Mouse (Mus musculus) lung, embryonic 16.5 days (tissue): ENCODE measurements around the gene Txnrd3. TPM values are rescaled to one million over a fixed set of nuclear protein-coding genes. Genes with fewer than 3 reads are reported as not detected.

Experiments used
- ATAC-seq: fragments of 200-750 bp; cut with Nextera tagmentation; 2 replicates; pipeline ENCODE4 v1.8.0; 2017; ENCODE audit warnings: low read depth, mild to moderate bottlenecking, moderate library complexity
- H3K27ac ChIP-seq: fragments of 300-500 bp; sonication (generic); 2 replicates; pipeline ENCODE4 v1.5.1; 2014; ENCODE audit warnings: mild to moderate bottlenecking, control low read depth, low read length
- H3K27me3 ChIP-seq: fragments of 300-500 bp; sonication (generic); 2 replicates; pipeline ENCODE4 v1.6.1; 2014; ENCODE audit warnings: low read depth, low read length, mixed read lengths; ENCODE audit not compliant: control insufficient read depth, insufficient read depth
- H3K36me3 ChIP-seq: fragments of 300-500 bp; sonication (generic); 2 replicates; pipeline ENCODE4 v1.6.1; 2014; ENCODE audit warnings: low read length; ENCODE audit not compliant: control insufficient read depth, insufficient read depth
- H3K4me1 ChIP-seq: fragments of 300-500 bp; sonication (generic); replicated peaks from 2 replicates; pipeline ENCODE4 v1.6.1; 2014; ENCODE audit warnings: low read length, mixed read lengths; ENCODE audit not compliant: control insufficient read depth, insufficient read depth
- H3K4me2 ChIP-seq: fragments of 300-500 bp; sonication (generic); 2 replicates; pipeline ENCODE4 v1.6.1; 2014; ENCODE audit warnings: low read depth, low read length, control low read depth
- H3K4me3 ChIP-seq: fragments of 300-500 bp; sonication (generic); 2 replicates; pipeline ENCODE4 v1.5.1; 2014; ENCODE audit warnings: mild to moderate bottlenecking, low read length, control low read depth
- H3K9ac ChIP-seq: fragments of 300-500 bp; sonication (generic); 2 replicates; pipeline ENCODE4 v1.6.1; 2014; ENCODE audit warnings: low read length, control low read depth
- H3K9me3 ChIP-seq: fragments of 300-500 bp; sonication (generic); 2 replicates; pipeline ENCODE4 v1.6.1; 2016; ENCODE audit warnings: low read length; ENCODE audit not compliant: control insufficient read depth
- WGBS: fragments of 180-500 bp; shearing (Covaris S2); extraction: QIAGEN DNeasy Blood & Tissue Kit; methylation state at CpG from one replicate; pipeline ENCODE4 v1.1.7; 2014; 5-methylcytosine and 5-hydroxymethylcytosine counted together
- polyA plus RNA-seq: library from polyadenylated mRNA; unstranded; fragments of >200 nt; fragmentation: Nextera tagmentation; extraction: Ambion mirVana; gene quantifications from 2 replicates; pipeline ENCODE4 v1.2.1, GENCODE M21; 2015

Gene Txnrd3
- 10.4 and 11.8 TPM in 2 replicates for polyA plus RNA-seq

GRCm38 (mm10) chr6:89643798-89644270 lies at the start of gene Txnrd3:
TSS of gene Txnrd3 (plus strand) at chr6:89643988.
- H3K4me1 ChIP-seq: peaks cover 2% of the 10 kb centered on the region; the same call in 1 of the 2 replicates
- peak; percentile 92 for ATAC-seq
- under 1% methylated on average over 50 of the region's 51 CpGs for WGBS
- no peaks in the 10 kb centered on the region for H3K9me3 ChIP-seq
- no peaks in the 10 kb centered on the region for H3K27me3 ChIP-seq
- H3K4me2 ChIP-seq: peak within 1 kb of the TSS; percentile 95
- H3K27ac ChIP-seq: peak within 1 kb of the TSS; percentile 95
- H3K4me3 ChIP-seq: peak within 1 kb of the TSS; percentile 64
- peak within 1 kb of the TSS; percentile 68 for H3K9ac ChIP-seq
- H3K36me3 ChIP-seq: no peaks in the 10 kb centered on the region

GRCm38 (mm10) chr6:89595018-89595776 lies 48.6 kb upstream of the Txnrd3 start, which contains the start of gene Chchd6:
TSS of gene Chchd6 (minus strand) at chr6:89595652.
- Histone ChIP-seq H3K4me2 (peak within 1 kb of the TSS; percentile 85), H3K36me3 (no peaks in the 10 kb centered on the region), H3K4me1 (peaks cover 3% of the 10 kb centered on the region; the same call in 1 of the 2 replicates), H3K27ac (no peak within 1 kb of the TSS), H3K27me3 (no peaks in the 10 kb centered on the region), H3K9me3 (0 out of 2 replicates have a peak, but pooled peaks cover 3% of the 10 kb centered on the region), H3K9ac (peak within 1 kb of the TSS; percentile 73), H3K4me3 (peak within 1 kb of the TSS; percentile 78)
- peak; percentile 100 for ATAC-seq
- 1% methylated on average over 49 of the region's 56 CpGs for WGBS

DNA sequence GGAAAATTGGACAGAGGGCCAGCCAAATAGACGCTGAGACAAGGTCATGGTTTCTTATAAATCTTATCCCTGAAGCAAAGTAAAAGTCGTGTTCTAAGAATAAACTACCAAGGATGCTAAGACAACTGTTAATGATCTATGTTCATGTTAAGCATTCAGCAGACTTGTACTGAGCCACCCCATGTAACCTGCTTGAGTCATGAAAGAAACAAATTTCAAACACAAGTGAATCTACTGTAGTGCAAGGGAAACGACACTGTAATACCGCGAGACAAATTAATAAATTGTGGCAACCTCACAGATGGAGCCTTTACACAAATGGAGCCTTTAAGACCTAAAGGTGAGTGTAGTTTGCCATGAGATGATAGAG lies 48.0 kb upstream of the Txnrd3 start:
- H3K36me3 ChIP-seq: no peaks in the 10 kb centered on the region
- H3K4me3 ChIP-seq: peak overlapping the region; percentile 78
- H3K4me1 ChIP-seq: peaks cover 3% of the 10 kb centered on the region; the same call in 1 of the 2 replicates
- no peak overlapping the region for H3K9ac ChIP-seq
- 0 out of 2 replicates have a peak, but pooled peaks cover 3% of the 10 kb centered on the region for H3K9me3 ChIP-seq
- H3K27me3 ChIP-seq: no peaks in the 10 kb centered on the region
- H3K4me2 ChIP-seq: peak overlapping the region; percentile 85
- WGBS: 25% methylated on average over 5 of the region's 5 CpGs
- H3K27ac ChIP-seq: no peak overlapping the region
- no peak; the same call in 1 of the 2 replicates for ATAC-seq

- no peak for ATAC-seq
- WGBS: 87% methylated on average over 1 of the region's 1 CpGs
- Histone ChIP-seq H3K36me3 (no peaks in the 10 kb centered on the region), H3K27ac (no peak overlapping the region), H3K4me1 (peaks cover 3% of the 10 kb centered on the region; the same call in 1 of the 2 replicates), H3K27me3 (no peaks in the 10 kb centered on the region), H3K4me3 (no peak overlapping the region), H3K4me2 (no peak overlapping the region), H3K9me3 (0 out of 2 replicates have a peak, but pooled peaks cover 3% of the 10 kb centered on the region), H3K9ac (no peak overlapping the region)
Observed at GRCm38 (mm10) chr6:89596510-89596909, 47.3 kb upstream of the Txnrd3 start.

DNA sequence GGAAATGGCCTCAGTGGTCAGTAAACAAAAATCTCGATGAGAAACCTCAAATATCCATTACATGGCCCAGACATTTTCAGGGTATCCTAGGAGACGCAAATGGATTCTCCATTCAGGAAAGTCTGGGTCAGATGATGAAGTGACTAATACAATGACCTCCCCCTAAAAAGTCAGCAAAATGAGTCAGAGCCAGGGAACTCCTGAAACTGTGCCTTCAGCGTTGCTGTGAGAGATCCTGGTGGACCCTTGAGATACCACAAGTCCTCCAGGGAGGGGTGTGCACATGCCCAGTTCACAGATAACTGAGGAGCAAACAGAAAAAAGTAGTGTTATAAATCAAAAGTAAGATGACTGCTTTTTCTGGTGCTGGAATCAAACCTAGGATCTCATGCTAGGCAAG lies 37.7 kb upstream of the Txnrd3 start:
- ATAC-seq: no peak
- H3K27ac ChIP-seq: no peak overlapping the region
- H3K9me3 ChIP-seq: no peaks in the 10 kb centered on the region; the same call in 1 of the 2 replicates
- no peaks in the 10 kb centered on the region for H3K27me3 ChIP-seq
- H3K4me3 ChIP-seq: no peak overlapping the region
- H3K4me2 ChIP-seq: no peak overlapping the region
- H3K36me3 ChIP-seq: no peaks in the 10 kb centered on the region
- WGBS: 50% methylated on average over 3 of the region's 3 CpGs
- H3K4me1 ChIP-seq: no peaks in the 10 kb centered on the region
- H3K9ac ChIP-seq: no peak overlapping the region

- no peak overlapping the region for H3K9ac ChIP-seq
- no peaks in the 10 kb centered on the region for H3K36me3 ChIP-seq
- no peak for ATAC-seq
- no peak overlapping the region for H3K4me3 ChIP-seq
- H3K4me1 ChIP-seq: no peaks in the 10 kb centered on the region
- no peak overlapping the region for H3K4me2 ChIP-seq
- H3K27ac ChIP-seq: no peak overlapping the region
- WGBS: 53% methylated on average over 4 of the region's 4 CpGs
- H3K9me3 ChIP-seq: no peaks in the 10 kb centered on the region; the same call in 1 of the 2 replicates
- no peaks in the 10 kb centered on the region for H3K27me3 ChIP-seq
Observed at GRCm38 (mm10) chr6:89607999-89608398, 35.8 kb upstream of the Txnrd3 start.

GRCm38 (mm10) chr6:89613336-89614106 lies 30.3 kb upstream of the Txnrd3 start:
- no peaks in the 10 kb centered on the region for H3K27me3 ChIP-seq
- H3K4me3 ChIP-seq: no peak overlapping the region
- no peaks in the 10 kb centered on the region for H3K9me3 ChIP-seq
- no peak overlapping the region for H3K4me2 ChIP-seq
- H3K9ac ChIP-seq: no peak overlapping the region
- no peak for ATAC-seq
- no peaks in the 10 kb centered on the region for H3K36me3 ChIP-seq
- H3K27ac ChIP-seq: no peak overlapping the region
- no peaks in the 10 kb centered on the region for H3K4me1 ChIP-seq
- 34% methylated on average over 15 of the region's 15 CpGs for WGBS

GRCm38 (mm10) chr6:89614107-89614471 lies 29.7 kb upstream of the Txnrd3 start:
- ATAC-seq: no peak
- Histone ChIP-seq H3K27ac (no peak overlapping the region), H3K4me2 (no peak overlapping the region), H3K4me3 (no peak overlapping the region), H3K27me3 (no peaks in the 10 kb centered on the region), H3K36me3 (no peaks in the 10 kb centered on the region), H3K9me3 (no peaks in the 10 kb centered on the region), H3K9ac (no peak overlapping the region), H3K4me1 (no peaks in the 10 kb centered on the region)
- 15% methylated on average over 2 of the region's 2 CpGs for WGBS
